Mouse (Mus musculus): Measurements from ENCODE around the gene Aqp3. TPM values are rescaled to one million over a fixed set of nuclear protein-coding genes. Genes with fewer than 3 reads are reported as not detected.

The Aqp3 gene
- polyA plus RNA-seq, 1 experiment from 2014 or later = 87.4 TPM

DNA sequence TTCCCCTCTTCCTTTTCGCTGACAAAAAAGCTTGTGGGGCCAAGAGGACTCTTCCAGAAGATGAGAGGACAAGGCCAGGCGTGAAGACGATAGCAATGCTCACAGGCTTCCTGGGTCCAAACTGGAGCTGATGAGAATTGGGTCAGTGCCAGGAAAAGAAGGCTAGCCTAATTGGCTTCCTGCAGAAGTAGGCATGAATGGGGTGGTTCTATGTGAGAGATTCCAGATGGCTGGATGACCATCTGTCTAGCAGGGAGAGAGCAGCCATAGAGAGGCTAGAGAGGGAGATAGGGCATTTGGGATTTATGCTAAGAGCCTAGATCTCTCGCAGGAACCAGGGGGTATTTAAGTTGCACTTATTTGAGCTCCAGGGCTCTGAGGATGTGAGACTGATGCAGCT is 9.5 kb upstream of the Aqp3 start:
- no peak for ATAC-seq (replicated peaks; ENCODE audit: low FRiP score, low read depth)
- H3K36me3 ChIP-seq (ENCODE audit: insufficient read depth, low read length) = no peaks in the 10 kb centered on the region
- no peak overlapping the region for H3K9ac ChIP-seq (ENCODE audit: low read depth, low read length)
- H3K27ac ChIP-seq = no peak overlapping the region
- WGBS = 68% methylated on average over 4 of the region's 4 CpGs
- H3K4me3 ChIP-seq (replicated peaks; ENCODE audit: low read depth, low read length) = no peak overlapping the region
- DNase-seq (ENCODE audit: low spot score) = no peak
- no peaks in the 10 kb centered on the region for H3K9me3 ChIP-seq (replicated peaks; ENCODE audit: low read length)
- TF ChIP-seq CTCF (IDR thresholded peaks at IDR 0.05; ENCODE audit: low read depth) = no peak
- H3K27me3 ChIP-seq (ENCODE audit: insufficient read depth, low read length) = no peaks in the 10 kb centered on the region
- H3K4me1 ChIP-seq (replicated peaks; ENCODE audit: insufficient read depth, low read length) = no peaks in the 10 kb centered on the region
- H3K4me2 ChIP-seq (ENCODE audit: low read length) = no peak overlapping the region

DNA sequence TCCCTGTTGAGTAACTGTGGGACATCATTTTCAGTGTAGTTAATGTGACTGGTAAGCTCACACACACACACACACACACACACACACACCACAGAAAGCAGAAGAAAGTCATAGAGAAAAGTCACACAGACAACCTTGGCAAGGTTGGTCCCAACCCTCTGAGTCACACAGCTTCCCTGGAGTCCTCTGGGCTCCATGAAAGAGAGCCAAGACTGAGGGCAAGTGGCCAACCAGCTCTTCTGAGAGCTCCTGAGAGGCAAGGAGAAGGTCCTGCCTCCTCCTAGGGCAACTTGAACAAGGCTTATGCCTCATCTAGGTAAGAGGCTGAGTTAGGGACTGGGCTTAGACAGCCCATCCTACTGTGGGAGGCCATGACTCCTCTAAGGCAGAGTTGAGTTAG is 4.9 kb upstream of the Aqp3 start:
- Histone ChIP-seq H3K27me3 (ENCODE audit: insufficient read depth, low read length) (no peaks in the 10 kb centered on the region), H3K4me2 (ENCODE audit: low read length) (no peak overlapping the region), H3K4me3 (replicated peaks; ENCODE audit: low read depth, low read length) (no peak overlapping the region), H3K9ac (ENCODE audit: low read depth, low read length) (no peak overlapping the region), H3K4me1 (replicated peaks; ENCODE audit: insufficient read depth, low read length) (peaks cover 8% of the 10 kb centered on the region; the same call in 1 of the 2 replicates), H3K27ac (no peak overlapping the region), H3K36me3 (ENCODE audit: insufficient read depth, low read length) (no peaks in the 10 kb centered on the region), H3K9me3 (replicated peaks; ENCODE audit: low read length) (no peaks in the 10 kb centered on the region)
- TF ChIP-seq CTCF (IDR thresholded peaks at IDR 0.05; ENCODE audit: low read depth) = no peak
- ATAC-seq (replicated peaks; ENCODE audit: low FRiP score, low read depth) (no peak), DNase-seq (ENCODE audit: low spot score) (no peak)

DNA sequence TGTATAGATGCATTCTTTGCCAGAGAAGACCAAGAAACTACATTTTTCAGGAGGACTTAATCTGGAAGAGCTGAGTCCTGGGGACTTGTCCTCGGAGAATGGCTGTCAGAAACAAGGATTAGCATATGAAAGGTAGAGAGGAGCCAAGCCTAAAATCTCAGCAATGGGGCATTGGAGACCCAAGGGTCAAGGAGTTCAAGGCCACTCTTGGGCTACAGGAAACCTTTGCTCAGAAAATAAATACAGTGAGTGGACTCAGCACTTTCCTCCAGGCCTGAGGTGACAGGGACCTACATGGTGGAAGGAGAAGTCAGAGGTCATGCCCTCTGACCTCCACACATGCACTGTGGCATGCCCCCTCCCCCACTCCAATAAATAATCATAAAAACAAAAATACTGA is 3.0 kb upstream of the Aqp3 start:
- Histone ChIP-seq H3K9me3 (replicated peaks; ENCODE audit: low read length) (no peaks in the 10 kb centered on the region), H3K27ac (no peak overlapping the region), H3K36me3 (ENCODE audit: insufficient read depth, low read length) (no peaks in the 10 kb centered on the region), H3K27me3 (ENCODE audit: insufficient read depth, low read length) (no peaks in the 10 kb centered on the region), H3K4me1 (replicated peaks; ENCODE audit: insufficient read depth, low read length) (peaks cover 13% of the 10 kb centered on the region; the same call in 1 of the 2 replicates), H3K9ac (ENCODE audit: low read depth, low read length) (no peak overlapping the region), H3K4me3 (replicated peaks; ENCODE audit: low read depth, low read length) (no peak overlapping the region), H3K4me2 (ENCODE audit: low read length) (no peak overlapping the region)
- no peak for DNase-seq (ENCODE audit: low spot score)
- TF ChIP-seq CTCF (IDR thresholded peaks at IDR 0.05; ENCODE audit: low read depth) = no peak
- ATAC-seq (replicated peaks; ENCODE audit: low FRiP score, low read depth) = no peak
- WGBS = 67% methylated on average over 1 of the region's 1 CpGs

DNA sequence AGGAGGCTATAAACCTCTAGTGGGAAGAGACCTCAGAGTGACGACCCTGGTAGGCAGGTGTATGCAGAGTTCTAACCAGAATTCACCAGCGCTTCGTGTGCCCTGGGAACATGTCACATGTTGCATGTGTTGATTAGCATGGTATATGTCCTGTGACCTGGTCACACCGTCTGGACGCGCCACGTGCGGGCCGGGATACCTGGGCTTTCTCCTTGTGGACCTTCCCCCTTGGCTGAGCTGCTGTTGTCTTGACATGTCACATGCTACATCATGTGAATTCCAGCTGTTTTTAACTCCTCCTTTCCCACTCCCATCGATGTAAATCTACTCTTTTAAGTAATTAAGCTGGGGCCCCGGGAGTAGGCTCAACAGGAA is 581 bp upstream of the Aqp3 start:
- ATAC-seq (replicated peaks; ENCODE audit: low FRiP score, low read depth) (peak; percentile 39; the same call in 1 of the 2 replicates), DNase-seq (ENCODE audit: low spot score) (peak; percentile 33)
- no peaks in the 10 kb centered on the region for H3K9me3 ChIP-seq (replicated peaks; ENCODE audit: low read length)
- no peak overlapping the region for H3K9ac ChIP-seq (ENCODE audit: low read depth, low read length)
- no peaks in the 10 kb centered on the region for H3K36me3 ChIP-seq (ENCODE audit: insufficient read depth, low read length)
- H3K4me2 ChIP-seq (ENCODE audit: low read length) = peak overlapping the region; percentile 83
- 6% methylated on average over 11 of the region's 11 CpGs for WGBS
- H3K4me1 ChIP-seq (replicated peaks; ENCODE audit: insufficient read depth, low read length) = peaks cover 13% of the 10 kb centered on the region; the same call in 1 of the 2 replicates
- no peaks in the 10 kb centered on the region for H3K27me3 ChIP-seq (ENCODE audit: insufficient read depth, low read length)
- no peak for TF ChIP-seq CTCF (IDR thresholded peaks at IDR 0.05; ENCODE audit: low read depth)
- H3K4me3 ChIP-seq (replicated peaks; ENCODE audit: low read depth, low read length) = peak overlapping the region; percentile 35
- no peak overlapping the region for H3K27ac ChIP-seq

DNA sequence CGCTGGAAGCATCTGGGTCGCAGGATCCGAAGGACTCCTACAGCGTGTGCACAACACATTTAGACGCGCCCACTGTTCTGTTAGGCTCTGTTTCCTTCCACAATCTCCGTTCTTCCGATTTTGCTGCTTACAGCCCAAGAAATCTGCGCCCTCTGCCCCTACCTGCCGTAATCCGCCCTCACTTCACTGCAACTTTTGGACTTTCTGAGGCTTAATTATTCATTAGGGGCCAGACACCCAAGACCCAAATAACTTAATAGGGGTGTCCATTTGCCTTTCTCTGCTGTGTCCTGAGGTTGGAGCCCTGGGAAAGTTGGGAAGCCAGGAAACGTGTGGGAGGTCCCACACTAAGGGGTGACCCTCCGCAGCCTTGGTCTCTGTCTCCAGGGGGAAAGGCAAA is 602 bp downstream of the Aqp3 start:
- no peak for TF ChIP-seq CTCF (IDR thresholded peaks at IDR 0.05; ENCODE audit: low read depth)
- 50% methylated on average over 13 of the region's 13 CpGs for WGBS
- Histone ChIP-seq H3K9ac (ENCODE audit: low read depth, low read length) (peak overlapping the region; percentile 50), H3K4me3 (replicated peaks; ENCODE audit: low read depth, low read length) (peak overlapping the region; percentile 35), H3K4me2 (ENCODE audit: low read length) (peak overlapping the region; percentile 83), H3K9me3 (replicated peaks; ENCODE audit: low read length) (no peaks in the 10 kb centered on the region), H3K4me1 (replicated peaks; ENCODE audit: insufficient read depth, low read length) (peaks cover 13% of the 10 kb centered on the region; the same call in 1 of the 2 replicates), H3K36me3 (ENCODE audit: insufficient read depth, low read length) (no peaks in the 10 kb centered on the region), H3K27me3 (ENCODE audit: insufficient read depth, low read length) (no peaks in the 10 kb centered on the region), H3K27ac (peak overlapping the region; percentile 64)
- DNase-seq (ENCODE audit: low spot score) (no peak), ATAC-seq (replicated peaks; ENCODE audit: low FRiP score, low read depth) (no peak)

DNA sequence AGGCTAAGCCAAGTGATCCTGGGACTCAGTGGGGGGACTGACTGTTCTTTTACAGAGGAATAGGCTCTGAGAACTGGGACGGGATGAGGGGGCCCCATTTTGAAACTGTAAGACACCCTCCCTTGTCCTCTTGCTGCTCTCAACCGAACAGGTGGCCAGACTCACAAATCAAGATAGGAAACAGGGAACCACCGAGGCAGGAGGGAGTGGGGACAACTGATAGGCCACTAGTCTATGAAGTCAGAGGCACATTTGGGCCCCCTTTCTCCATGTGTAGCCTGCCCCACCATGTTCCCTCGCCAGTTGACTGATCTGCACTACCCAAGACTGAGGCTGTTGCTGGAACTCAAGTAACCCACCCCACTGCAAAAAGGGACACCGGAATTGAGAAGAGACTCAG is 1.2 kb downstream of the Aqp3 start:
- Histone ChIP-seq H3K36me3 (ENCODE audit: insufficient read depth, low read length) (no peaks in the 10 kb centered on the region), H3K4me2 (ENCODE audit: low read length) (peak overlapping the region; percentile 83), H3K27ac (peak overlapping the region; percentile 64), H3K4me1 (replicated peaks; ENCODE audit: insufficient read depth, low read length) (peaks cover 13% of the 10 kb centered on the region; the same call in 1 of the 2 replicates), H3K9ac (ENCODE audit: low read depth, low read length) (peak overlapping the region; percentile 50; the same call in 1 of the 2 replicates), H3K9me3 (replicated peaks; ENCODE audit: low read length) (no peaks in the 10 kb centered on the region), H3K4me3 (replicated peaks; ENCODE audit: low read depth, low read length) (peak overlapping the region; percentile 35; the same call in 1 of the 2 replicates), H3K27me3 (ENCODE audit: insufficient read depth, low read length) (no peaks in the 10 kb centered on the region)
- no peak for TF ChIP-seq CTCF (IDR thresholded peaks at IDR 0.05; ENCODE audit: low read depth)
- ATAC-seq (replicated peaks; ENCODE audit: low FRiP score, low read depth) (no peak), DNase-seq (ENCODE audit: low spot score) (no peak)
- 70% methylated on average over 5 of the region's 5 CpGs for WGBS

DNA sequence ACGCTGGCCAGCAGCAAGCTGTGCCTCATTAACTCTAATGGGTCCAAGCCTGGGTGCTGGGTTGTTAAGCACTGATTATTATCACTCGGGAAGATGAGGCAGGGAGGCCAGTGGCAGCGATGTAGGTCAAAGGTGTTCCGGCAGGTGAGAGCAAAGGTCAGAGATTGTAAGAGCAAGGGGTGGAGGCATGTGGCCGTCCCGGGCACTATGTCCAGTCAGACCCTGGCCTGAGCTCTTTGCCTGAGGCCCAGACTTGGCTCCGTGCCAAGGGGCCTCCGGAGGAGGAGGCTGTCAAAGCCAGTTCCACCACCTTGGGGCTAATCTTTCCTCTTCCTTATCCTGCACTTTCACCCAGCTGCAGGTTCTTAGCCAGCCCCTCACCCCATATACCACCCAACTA is 1.8 kb downstream of the Aqp3 start:
- Histone ChIP-seq H3K4me2 (ENCODE audit: low read length) (peak overlapping the region; percentile 83), H3K27me3 (ENCODE audit: insufficient read depth, low read length) (no peaks in the 10 kb centered on the region), H3K9me3 (replicated peaks; ENCODE audit: low read length) (no peaks in the 10 kb centered on the region), H3K36me3 (ENCODE audit: insufficient read depth, low read length) (no peaks in the 10 kb centered on the region), H3K9ac (ENCODE audit: low read depth, low read length) (no peak overlapping the region), H3K27ac (peak overlapping the region; percentile 64; the same call in 1 of the 2 replicates), H3K4me1 (replicated peaks; ENCODE audit: insufficient read depth, low read length) (peaks cover 16% of the 10 kb centered on the region; the same call in 1 of the 2 replicates), H3K4me3 (replicated peaks; ENCODE audit: low read depth, low read length) (no peak overlapping the region)
- no peak for DNase-seq (ENCODE audit: low spot score)
- TF ChIP-seq CTCF (IDR thresholded peaks at IDR 0.05; ENCODE audit: low read depth) = no peak
- whole genome bisulfite sequencing = 18% methylated on average over 8 of the region's 8 CpGs
- peak; percentile 68 for ATAC-seq (replicated peaks; ENCODE audit: low FRiP score, low read depth)
